Mouse (Mus musculus) bone marrow macrophage, adult 2 months (primary cell): Measurements from ENCODE around the gene Gm20503. TPM values are rescaled to one million over a fixed set of nuclear protein-coding genes. Genes with fewer than 3 reads are reported as not detected.
A peak's percentile ranks its signal among the peaks of the same experiment; 100 is the strongest.

ENCODE experiments used
- H3K27ac ChIP-seq: 2 replicates; pipeline ENCODE4 v1.5.1; 2012; ENCODE audit warnings: low read depth, low read length; ENCODE audit not compliant: insufficient read depth
- H3K4me1 ChIP-seq: 2 replicates; pipeline ENCODE4 v1.6.1; 2012; ENCODE audit warnings: low read length; ENCODE audit not compliant: control insufficient read depth, insufficient read depth
- H3K4me3 ChIP-seq: 2 replicates; pipeline ENCODE4 v1.5.1; 2012; ENCODE audit warnings: mild to moderate bottlenecking, low read length, moderate library complexity; ENCODE audit not compliant: insufficient read depth
- CTCF ChIP-seq: IDR thresholded peaks from 2 replicates; pipeline ENCODE4 v1.5.1; 2012; ENCODE audit warnings: low read depth, mild to moderate bottlenecking, low read length, moderate library complexity
- POLR2A ChIP-seq: IDR thresholded peaks from 2 replicates; pipeline ENCODE4 v1.6.1; 2012; ENCODE audit warnings: mild to moderate bottlenecking, low read depth, low read length, borderline replicate concordance
- polyA plus RNA-seq: library from polyadenylated mRNA; stranded (reverse); fragments of >200 nt; gene quantifications from 2 replicates; pipeline ENCODE4 v1.2.4, GENCODE M21; 2012; ENCODE audit not compliant: missing spikeins, insufficient read depth, insufficient read length

Gm20503 gene
- polyA plus RNA-seq, 1 experiment: not detected

- H3K4me3 ChIP-seq: peak within 1 kb of the TSS; percentile 72
- peak within 1 kb of the TSS; percentile 17; the same call in 1 of the 2 replicates for H3K27ac ChIP-seq
- H3K4me1 ChIP-seq: peaks cover 21% of the 10 kb centered on the region
- peak; percentile 23 for TF ChIP-seq POLR2A
- no peak for TF ChIP-seq CTCF
Observed at GRCm38 (mm10) chr4:58986540-58987190, 16.3 kb upstream of the Gm20503 start, which contains the start of gene Ptgr1. Gene Ptgr1, minus strand, starts transcription at chr4:58987119.

DNA sequence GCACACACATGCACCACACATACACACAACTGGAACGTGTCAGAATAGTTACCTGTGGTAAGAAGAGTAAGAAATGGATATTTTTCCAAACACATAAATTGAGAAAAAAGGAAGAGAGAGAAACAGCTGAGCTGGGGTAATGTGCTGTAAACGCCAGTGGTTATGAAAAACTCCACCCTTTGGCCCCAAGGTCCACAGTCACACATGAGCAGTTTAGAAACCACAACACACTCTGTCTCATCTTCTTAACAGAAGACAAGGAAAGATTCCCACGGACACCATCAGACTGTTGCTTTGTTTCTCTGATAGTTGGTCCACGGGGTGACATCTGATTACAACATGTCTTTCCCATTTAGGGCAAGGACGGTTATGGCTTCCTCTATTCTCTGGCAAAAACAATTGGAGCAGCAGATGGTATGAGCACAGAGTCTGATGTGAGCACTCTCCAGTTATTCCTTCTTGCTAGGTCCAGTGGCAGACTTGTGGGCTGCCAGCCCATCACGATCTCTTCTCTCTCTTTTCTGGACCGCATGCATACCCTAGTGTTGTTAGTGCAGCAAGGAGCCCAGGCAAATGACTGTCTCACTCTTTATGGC is 13.6 kb upstream of the Gm20503 start:
- TF ChIP-seq CTCF (no peak), POLR2A (no peak)
- no peak overlapping the region for H3K27ac ChIP-seq
- no peak overlapping the region for H3K4me3 ChIP-seq
- peaks cover 21% of the 10 kb centered on the region for H3K4me1 ChIP-seq

DNA sequence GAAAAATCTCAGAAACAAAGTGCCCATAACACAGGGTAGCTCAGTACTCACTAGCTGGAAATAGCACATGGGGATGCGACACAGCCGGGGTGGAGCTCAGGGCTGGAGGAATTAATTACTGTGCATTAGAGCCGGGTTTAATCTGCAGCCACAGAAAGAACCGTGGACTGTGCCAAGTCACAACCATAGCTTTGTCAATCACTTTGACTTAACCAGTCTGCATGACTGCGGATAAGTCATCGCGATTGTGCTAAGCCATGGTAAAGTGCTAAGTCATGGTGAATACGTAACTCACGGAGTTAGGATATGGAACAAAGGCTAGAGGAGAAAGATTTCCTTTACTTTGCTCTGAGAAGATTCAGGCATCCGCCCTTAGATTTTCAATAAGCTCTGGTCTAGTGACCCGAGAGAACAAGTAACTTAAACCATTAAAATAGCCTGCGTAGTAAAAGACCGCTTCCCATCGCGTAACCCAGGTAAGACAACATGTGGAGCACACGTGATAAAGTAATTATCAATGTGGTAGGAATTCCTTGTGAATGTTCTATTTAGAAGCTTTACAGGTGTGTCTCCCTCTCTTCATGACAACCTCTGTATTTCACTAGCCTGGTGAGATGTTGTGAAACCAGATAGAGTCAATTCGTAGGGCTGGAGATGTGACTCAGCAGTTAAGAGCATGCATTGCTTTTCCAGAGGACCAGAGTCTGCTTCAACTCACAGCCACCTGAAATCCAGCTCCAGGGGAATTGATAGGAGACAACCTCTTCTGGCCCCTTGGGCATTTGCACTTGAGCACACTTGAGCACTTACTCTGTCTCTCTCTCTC is 12.2 kb upstream of the Gm20503 start:
- H3K4me1 ChIP-seq: peaks cover 21% of the 10 kb centered on the region
- TF ChIP-seq CTCF (no peak), POLR2A (no peak)
- no peak overlapping the region for H3K27ac ChIP-seq
- H3K4me3 ChIP-seq: no peak overlapping the region

DNA sequence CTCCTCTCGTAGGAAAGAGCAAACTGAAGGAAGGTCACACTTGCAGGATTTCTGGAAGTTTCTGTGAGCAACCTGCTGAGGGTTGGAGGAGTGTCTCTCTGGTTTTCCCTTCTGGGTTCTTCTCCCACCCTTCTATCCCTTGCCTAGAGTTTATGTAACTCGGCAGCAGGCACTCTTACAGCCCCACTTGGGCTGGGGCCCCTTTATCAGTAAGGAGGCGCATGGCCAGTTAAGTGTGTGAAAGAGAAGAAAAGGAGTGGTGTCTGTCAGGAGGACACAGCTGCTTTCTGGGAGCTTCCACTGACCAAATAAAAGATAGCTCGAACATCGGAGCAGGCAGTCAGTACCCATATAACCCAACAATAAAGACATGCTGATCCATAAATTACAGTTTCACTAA is 10.8 kb upstream of the Gm20503 start:
- no peak for TF ChIP-seq CTCF
- TF ChIP-seq POLR2A: no peak
- Histone ChIP-seq H3K4me3 (no peak overlapping the region), H3K4me1 (peaks cover 17% of the 10 kb centered on the region), H3K27ac (no peak overlapping the region)

DNA sequence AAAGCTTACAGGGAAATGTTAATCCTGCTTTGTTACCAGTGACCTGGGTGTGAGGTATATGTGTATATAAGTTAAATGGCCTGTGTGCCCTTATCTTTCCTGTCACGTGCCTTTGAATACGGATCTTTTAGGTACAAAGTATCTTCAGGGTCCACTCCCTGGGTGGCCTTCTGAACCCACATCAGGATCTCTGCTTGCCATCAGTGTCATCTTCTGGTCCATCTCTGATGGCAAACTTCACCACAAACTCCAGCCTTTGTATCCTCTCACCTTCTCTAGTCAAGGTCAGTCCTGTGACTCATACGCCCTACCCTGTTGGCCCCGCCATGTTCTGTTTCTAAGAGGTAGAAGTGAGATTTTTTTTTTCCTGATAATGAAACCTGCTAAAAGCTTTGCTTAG is 8.2 kb upstream of the Gm20503 start, which contains the start of gene Dnajc25:
Gene Dnajc25 (plus strand): TSS at position 301 of the 400 bp plus-strand sequence.
- Histone ChIP-seq H3K4me1 (peaks cover 6% of the 10 kb centered on the region; the same call in 1 of the 2 replicates), H3K27ac (no peak within 1 kb of the TSS), H3K4me3 (no peak within 1 kb of the TSS)
- TF ChIP-seq POLR2A: no peak
- no peak for TF ChIP-seq CTCF

DNA sequence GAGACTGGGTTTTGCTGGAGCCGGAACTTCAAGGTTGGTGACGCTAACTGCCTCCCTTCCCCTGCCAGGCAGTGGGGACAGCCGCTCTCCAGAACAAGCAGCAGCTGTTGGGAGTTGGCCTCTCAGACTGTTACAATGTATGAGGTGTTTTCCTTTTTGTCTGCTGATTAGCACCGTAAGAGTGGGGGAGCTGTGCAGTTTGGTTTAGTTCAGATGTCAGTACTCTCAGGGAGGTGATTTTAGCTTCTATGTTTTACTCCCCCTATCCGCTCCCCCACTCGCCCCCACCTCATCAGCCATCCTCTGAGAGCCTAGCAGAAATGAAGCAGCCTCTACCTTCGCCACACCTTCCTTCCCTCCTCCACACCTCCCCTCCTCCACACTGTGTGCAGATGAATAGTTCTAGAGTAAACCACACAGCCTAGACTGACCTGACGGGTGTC is 7.7 kb upstream of the Gm20503 start:
- TF ChIP-seq POLR2A (no peak), CTCF (no peak)
- H3K27ac ChIP-seq: no peak overlapping the region
- H3K4me3 ChIP-seq: no peak overlapping the region
- H3K4me1 ChIP-seq: peaks cover 5% of the 10 kb centered on the region; the same call in 1 of the 2 replicates

DNA sequence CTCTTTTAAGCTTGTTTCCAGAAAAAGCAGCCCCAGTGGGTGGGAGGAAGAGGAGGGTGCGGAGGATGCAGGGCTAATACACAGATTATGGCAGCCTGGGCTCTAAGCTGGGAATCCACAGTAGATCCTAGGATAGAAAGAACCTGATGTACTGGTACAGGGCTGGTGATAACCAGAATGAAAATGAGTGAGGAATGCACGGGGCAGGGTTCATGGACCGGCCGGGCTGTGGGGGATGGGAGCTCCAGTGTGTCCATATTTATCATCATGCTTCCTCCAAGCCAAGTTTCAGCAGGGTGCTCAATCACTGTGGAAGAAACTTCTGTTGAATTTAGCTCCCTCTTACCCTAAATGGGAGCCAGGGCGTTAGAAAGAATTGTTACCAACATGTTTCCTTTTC is 5.9 kb upstream of the Gm20503 start:
- TF ChIP-seq CTCF: no peak
- no peak for TF ChIP-seq POLR2A
- no peaks in the 10 kb centered on the region for H3K4me1 ChIP-seq
- H3K27ac ChIP-seq: no peak overlapping the region
- H3K4me3 ChIP-seq: no peak overlapping the region

DNA sequence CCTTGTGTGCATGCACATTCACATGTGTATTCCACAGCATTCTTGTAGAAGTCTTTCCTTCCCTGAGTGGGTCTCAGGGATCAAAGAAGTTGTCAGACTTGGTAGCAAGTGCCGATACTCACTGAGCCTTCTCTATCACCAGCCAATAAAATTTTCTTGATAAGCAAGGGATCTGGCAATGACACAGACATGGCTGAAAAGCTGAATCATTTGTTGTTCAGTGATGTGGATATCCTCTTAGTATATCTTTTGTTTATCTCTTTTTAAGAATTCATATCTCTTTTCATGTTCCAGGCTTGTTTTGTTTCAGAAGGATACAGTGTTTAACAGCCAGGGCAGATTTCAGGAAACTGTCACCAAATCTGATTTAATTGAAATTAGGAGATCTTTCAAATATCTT is 4.3 kb upstream of the Gm20503 start:
- TF ChIP-seq CTCF: no peak
- TF ChIP-seq POLR2A: no peak
- Histone ChIP-seq H3K4me1 (no peaks in the 10 kb centered on the region), H3K27ac (no peak overlapping the region), H3K4me3 (no peak overlapping the region)

GRCm38 (mm10) chr4:58999686-59000085 is 3.3 kb upstream of the Gm20503 start:
- TF ChIP-seq POLR2A (no peak), CTCF (peak; percentile 83)
- Histone ChIP-seq H3K4me3 (no peak overlapping the region), H3K27ac (no peak overlapping the region), H3K4me1 (peaks cover 4% of the 10 kb centered on the region)

DNA sequence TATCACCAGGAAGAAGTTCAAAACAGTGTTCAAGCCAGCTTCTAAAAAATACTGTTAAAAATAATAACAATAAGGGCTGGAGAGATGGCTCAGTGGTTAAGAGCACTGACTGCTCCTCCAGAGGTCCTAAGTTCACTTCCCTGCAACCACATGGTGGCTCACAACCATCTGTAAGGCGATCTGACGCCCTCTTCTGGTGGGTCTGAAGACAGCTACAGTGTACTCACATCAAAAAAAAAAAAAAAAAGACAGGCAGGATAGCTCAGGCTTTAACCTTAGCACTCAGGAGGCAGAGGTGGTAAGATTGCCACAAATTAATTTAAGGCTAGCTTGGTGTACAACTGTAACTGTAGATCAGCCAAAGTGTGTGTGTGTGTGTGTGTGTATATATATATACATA is 2.4 kb upstream of the Gm20503 start:
- Histone ChIP-seq H3K4me3 (no peak overlapping the region), H3K27ac (no peak overlapping the region), H3K4me1 (peaks cover 12% of the 10 kb centered on the region)
- no peak for TF ChIP-seq POLR2A
- peak; percentile 32; the same call in 1 of the 2 replicates for TF ChIP-seq CTCF
